Mouse (Mus musculus): Measurements from ENCODE around the gene Cap1.

The Cap1 gene

GRCm38 (mm10) chr4:122885768-122886578 lies at the start of gene Cap1:
Gene Cap1, minus strand, starts transcription at chr4:122886056.
- peak; percentile 96 for DNase-seq (ENCODE audit: low read depth, low spot score)
- H3K36me3 ChIP-seq (ENCODE audit: control insufficient read depth, insufficient read depth, low read length, poor library complexity, severe bottlenecking), result no peaks in the 10 kb centered on the region
- no peaks in the 10 kb centered on the region for H3K27me3 ChIP-seq (ENCODE audit: control insufficient read depth, insufficient read depth, low read length, poor library complexity, severe bottlenecking)

GRCm38 (mm10) chr4:122933857-122934256 lies 48.0 kb upstream of the Cap1 start:
- no peaks in the 10 kb centered on the region for H3K27me3 ChIP-seq (ENCODE audit: control insufficient read depth, insufficient read depth, low read length, poor library complexity, severe bottlenecking)

GRCm38 (mm10) chr4:122933051-122933591 lies 47.3 kb upstream of the Cap1 start:
- H3K27me3 ChIP-seq (ENCODE audit: control insufficient read depth, insufficient read depth, low read length, poor library complexity, severe bottlenecking), result no peaks in the 10 kb centered on the region
- H3K36me3 ChIP-seq (ENCODE audit: control insufficient read depth, insufficient read depth, low read length, poor library complexity, severe bottlenecking), result no peaks in the 10 kb centered on the region
- peak; percentile 61 for DNase-seq (ENCODE audit: low read depth, low spot score)

More at GRCm38 (mm10) chr4:122933857-122934256, 48.0 kb upstream of the Cap1 start:
- no peaks in the 10 kb centered on the region for H3K36me3 ChIP-seq (ENCODE audit: control insufficient read depth, insufficient read depth, low read length, poor library complexity, severe bottlenecking)
- DNase-seq (ENCODE audit: low read depth, low spot score), result peak; percentile 85

- no peaks in the 10 kb centered on the region for H3K36me3 ChIP-seq (ENCODE audit: control insufficient read depth, insufficient read depth, low read length, poor library complexity, severe bottlenecking)
- DNase-seq (ENCODE audit: low read depth, low spot score), result no peak
- H3K27me3 ChIP-seq (ENCODE audit: control insufficient read depth, insufficient read depth, low read length, poor library complexity, severe bottlenecking), result no peaks in the 10 kb centered on the region
Observed at GRCm38 (mm10) chr4:122932239-122932978, 46.6 kb upstream of the Cap1 start.

- no peak for DNase-seq (ENCODE audit: low read depth, low spot score)
- H3K36me3 ChIP-seq (ENCODE audit: control insufficient read depth, insufficient read depth, low read length, poor library complexity, severe bottlenecking), result no peaks in the 10 kb centered on the region
- no peaks in the 10 kb centered on the region for H3K27me3 ChIP-seq (ENCODE audit: control insufficient read depth, insufficient read depth, low read length, poor library complexity, severe bottlenecking)
Observed at GRCm38 (mm10) chr4:122930939-122931590, 45.2 kb upstream of the Cap1 start.

GRCm38 (mm10) chr4:122923392-122924344 lies 37.8 kb upstream of the Cap1 start:
- no peak for DNase-seq (ENCODE audit: low read depth, low spot score)
- H3K27me3 ChIP-seq (ENCODE audit: control insufficient read depth, insufficient read depth, low read length, poor library complexity, severe bottlenecking), result no peaks in the 10 kb centered on the region

GRCm38 (mm10) chr4:122922841-122923240 lies 37.0 kb upstream of the Cap1 start:
- Histone ChIP-seq H3K27me3 (ENCODE audit: control insufficient read depth, insufficient read depth, low read length, poor library complexity, severe bottlenecking) (no peaks in the 10 kb centered on the region), H3K36me3 (ENCODE audit: control insufficient read depth, insufficient read depth, low read length, poor library complexity, severe bottlenecking) (no peaks in the 10 kb centered on the region)
- DNase-seq (ENCODE audit: low read depth, low spot score), result no peak

More at GRCm38 (mm10) chr4:122923392-122924344, 37.8 kb upstream of the Cap1 start:
- H3K36me3 ChIP-seq (ENCODE audit: control insufficient read depth, insufficient read depth, low read length, poor library complexity, severe bottlenecking), result no peaks in the 10 kb centered on the region

- H3K27me3 ChIP-seq (ENCODE audit: control insufficient read depth, insufficient read depth, low read length, poor library complexity, severe bottlenecking), result no peaks in the 10 kb centered on the region
- H3K36me3 ChIP-seq (ENCODE audit: control insufficient read depth, insufficient read depth, low read length, poor library complexity, severe bottlenecking), result no peaks in the 10 kb centered on the region
- DNase-seq (ENCODE audit: low read depth, low spot score), result no peak
Observed at GRCm38 (mm10) chr4:122915985-122916384, 30.1 kb upstream of the Cap1 start.

GRCm38 (mm10) chr4:122914186-122914585 lies 28.3 kb upstream of the Cap1 start:
- no peaks in the 10 kb centered on the region for H3K27me3 ChIP-seq (ENCODE audit: control insufficient read depth, insufficient read depth, low read length, poor library complexity, severe bottlenecking)
- DNase-seq (ENCODE audit: low read depth, low spot score), result no peak
- H3K36me3 ChIP-seq (ENCODE audit: control insufficient read depth, insufficient read depth, low read length, poor library complexity, severe bottlenecking), result no peaks in the 10 kb centered on the region

- DNase-seq (ENCODE audit: low read depth, low spot score), result peak; percentile 54
- no peaks in the 10 kb centered on the region for H3K27me3 ChIP-seq (ENCODE audit: control insufficient read depth, insufficient read depth, low read length, poor library complexity, severe bottlenecking)
- H3K36me3 ChIP-seq (ENCODE audit: control insufficient read depth, insufficient read depth, low read length, poor library complexity, severe bottlenecking), result no peaks in the 10 kb centered on the region
Observed at GRCm38 (mm10) chr4:122912613-122913012, 26.8 kb upstream of the Cap1 start.

GRCm38 (mm10) chr4:122910577-122910976 lies 24.7 kb upstream of the Cap1 start:
- peak; percentile 71 for DNase-seq (ENCODE audit: low read depth, low spot score)
- Histone ChIP-seq H3K27me3 (ENCODE audit: control insufficient read depth, insufficient read depth, low read length, poor library complexity, severe bottlenecking) (no peaks in the 10 kb centered on the region), H3K36me3 (ENCODE audit: control insufficient read depth, insufficient read depth, low read length, poor library complexity, severe bottlenecking) (no peaks in the 10 kb centered on the region)

- no peak for DNase-seq (ENCODE audit: low read depth, low spot score)
- no peaks in the 10 kb centered on the region for H3K27me3 ChIP-seq (ENCODE audit: control insufficient read depth, insufficient read depth, low read length, poor library complexity, severe bottlenecking)
Observed at GRCm38 (mm10) chr4:122909572-122910189, 23.8 kb upstream of the Cap1 start.

GRCm38 (mm10) chr4:122905359-122905758 lies 19.5 kb upstream of the Cap1 start:
- H3K36me3 ChIP-seq (ENCODE audit: control insufficient read depth, insufficient read depth, low read length, poor library complexity, severe bottlenecking), result no peaks in the 10 kb centered on the region
- no peak for DNase-seq (ENCODE audit: low read depth, low spot score)

More at GRCm38 (mm10) chr4:122909572-122910189, 23.8 kb upstream of the Cap1 start:
- no peaks in the 10 kb centered on the region for H3K36me3 ChIP-seq (ENCODE audit: control insufficient read depth, insufficient read depth, low read length, poor library complexity, severe bottlenecking)

More at GRCm38 (mm10) chr4:122905359-122905758, 19.5 kb upstream of the Cap1 start:
- no peaks in the 10 kb centered on the region for H3K27me3 ChIP-seq (ENCODE audit: control insufficient read depth, insufficient read depth, low read length, poor library complexity, severe bottlenecking)
